Mouse (Mus musculus): ENCODE measurements at regions not wholly inside any gene's neighbourhood (a gene's known extent, or its start where the extent isn't known, plus 50 kb on each side); places are given as distances from the start of the nearest gene placed in this dataset.

DNA sequence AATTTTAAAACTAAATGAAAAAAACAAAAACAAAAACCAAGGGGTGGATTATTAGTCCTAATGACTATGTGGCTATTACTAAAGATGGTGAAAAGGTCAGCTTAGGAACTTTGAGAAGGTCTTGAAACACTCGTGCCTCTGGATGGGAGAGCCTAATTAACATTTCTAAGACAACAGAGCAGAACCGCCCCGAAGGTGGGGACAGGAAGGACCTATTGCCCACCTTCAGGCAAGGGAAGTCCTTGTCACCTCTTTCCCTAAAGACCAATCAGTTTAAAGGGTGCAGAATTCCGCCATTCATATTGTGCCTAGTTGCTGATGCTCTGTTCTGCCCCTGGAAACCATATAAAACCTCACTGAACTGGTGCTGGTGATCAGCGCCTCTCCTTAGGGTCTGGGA, 63.5 kb upstream of the Nap1l1 start:
- TF ChIP-seq POLR2A (IDR thresholded peaks at IDR 0.05; ENCODE audit: borderline replicate concordance, low read depth, low read length) = no peak
- TF ChIP-seq CTCF (IDR thresholded peaks at IDR 0.05; ENCODE audit: low read depth, low read length) = no peak
